ENCODE assay signal across 29 mouse cellular contexts in the genomic region with DNA sequence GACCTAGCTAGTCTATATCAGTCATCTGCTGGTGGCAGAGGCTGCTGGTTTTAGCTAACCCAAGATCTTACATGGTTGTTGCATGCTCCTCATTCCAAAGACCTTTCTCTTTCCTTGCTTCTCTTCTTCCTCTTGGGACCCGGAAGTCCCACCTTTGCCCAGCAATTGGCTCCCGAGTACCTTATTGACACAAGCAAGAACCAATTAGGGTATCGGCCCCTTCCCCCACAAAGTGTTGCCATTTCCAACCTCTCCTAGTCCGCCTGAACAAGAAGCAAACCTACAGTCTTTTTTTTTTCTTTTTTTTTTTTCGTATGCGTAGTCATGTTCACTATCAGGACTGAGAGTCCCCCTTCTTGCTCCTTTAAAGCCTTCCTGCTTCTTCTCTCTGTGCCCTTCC.
DNase-seq lines count a peak whose midpoint lies in the region; ATAC-seq and TF ChIP-seq lines count a peak whose summit lies in the region.
"Had no signal": no experiment of that assay in that cellular context is flagged by ENCODE, and none has a peak within 500 bp of the region (broad histone marks: within the 10 kb centered on the region; RNA-seq: fewer than 3 reads in every experiment).

No protein-coding gene starts in this region.

- H3K27ac ChIP-seq in hindbrain, embryonic 11.5 days (ENCODE audit: low read depth, low read length), result peak overlapping the region; percentile 27; the same call in 1 of the 2 replicates
- no peak overlapping the region for H3K27ac ChIP-seq in hindbrain, postnatal 0 days
- H3K27ac ChIP-seq: embryonic facial prominence, embryonic 12.5 days; forebrain, embryonic 15.5 days; left cerebral cortex, adult 2 months; limb, embryonic 12.5 days; lung, embryonic 15.5 days; neural tube, embryonic 13.5 days had no signal

- TF ChIP-seq CTCF in hindbrain, postnatal 0 days (IDR thresholded peaks at IDR 0.05; ENCODE audit: low read depth), result no peak

- DNase-seq in hindbrain, embryonic 11.5 days (ENCODE audit: low spot score), result no peak
- no peak for DNase-seq in hindbrain, postnatal 0 days (ENCODE audit: low spot score)
- peak; percentile 54 for DNase-seq in retina, embryonic 14.5 days (ENCODE audit: low spot score)
- no peak for DNase-seq in retina, postnatal 1 day
- DNase-seq in WW6 (ENCODE audit: low read depth, low spot score), result peak; percentile 13
- no peak for DNase-seq in urinary bladder, adult 2 months (ENCODE audit: low spot score)
- DNase-seq: adrenal gland, postnatal 25 days; cerebellum, adult 11-12 months; cerebellum, adult 9-11 months; embryo, embryonic 11 days; gastrocnemius, postnatal 25 days; heart, adult 18-20 months; heart, postnatal 4 days; kidney, adult 11 months; kidney, postnatal 25 days; lung, postnatal 36 days; right cerebral cortex, postnatal 14 days; thymus, adult 18-20 months; thymus, postnatal 36 days had no signal

- H3K27me3 ChIP-seq in hindbrain, embryonic 11.5 days (ENCODE audit: control insufficient read depth, insufficient read depth, low read length), result no peaks in the 10 kb centered on the region
- no peaks in the 10 kb centered on the region for H3K27me3 ChIP-seq in hindbrain, postnatal 0 days (ENCODE audit: insufficient read depth, low read length)
- H3K27me3 ChIP-seq: embryonic facial prominence, embryonic 12.5 days; forebrain, embryonic 15.5 days; limb, embryonic 12.5 days; lung, embryonic 15.5 days; neural tube, embryonic 13.5 days had no signal

- H3K9ac ChIP-seq in hindbrain, embryonic 11.5 days (ENCODE audit: low read depth, low read length), result no peak overlapping the region
- H3K9ac ChIP-seq in hindbrain, postnatal 0 days (replicated peaks; ENCODE audit: low read length), result no peak overlapping the region
- H3K9ac ChIP-seq: embryonic facial prominence, embryonic 12.5 days; forebrain, embryonic 15.5 days; limb, embryonic 12.5 days; lung, embryonic 15.5 days; neural tube, embryonic 13.5 days had no signal

- H3K9me3 ChIP-seq in hindbrain, embryonic 11.5 days (ENCODE audit: control insufficient read depth, low read length), result no peaks in the 10 kb centered on the region
- no peaks in the 10 kb centered on the region for H3K9me3 ChIP-seq in hindbrain, postnatal 0 days (ENCODE audit: low read length)
- H3K9me3 ChIP-seq: embryonic facial prominence, embryonic 12.5 days; forebrain, embryonic 15.5 days; limb, embryonic 12.5 days; lung, embryonic 15.5 days; neural tube, embryonic 13.5 days had no signal

- H3K4me1 ChIP-seq in hindbrain, embryonic 11.5 days (replicated peaks; ENCODE audit: control insufficient read depth, insufficient read depth, low read length), result peaks cover 6% of the 10 kb centered on the region; the same call in 1 of the 2 replicates
- H3K4me1 ChIP-seq in hindbrain, postnatal 0 days (ENCODE audit: insufficient read depth, low read length), result no peaks in the 10 kb centered on the region
- H3K4me1 ChIP-seq: forebrain, embryonic 15.5 days; limb, embryonic 12.5 days had no signal

- no peak overlapping the region for H3K4me3 ChIP-seq in hindbrain, embryonic 11.5 days (ENCODE audit: low read depth, low read length)
- H3K4me3 ChIP-seq in hindbrain, postnatal 0 days (ENCODE audit: low read length), result no peak overlapping the region
- H3K4me3 ChIP-seq: embryonic facial prominence, embryonic 12.5 days; forebrain, embryonic 15.5 days; left cerebral cortex, adult 2 months; limb, embryonic 12.5 days; lung, embryonic 15.5 days; neural tube, embryonic 13.5 days had no signal

- 90% methylated on average over 6 of the region's 6 CpGs for WGBS in hindbrain, embryonic 11.5 days
- 87% methylated on average over 6 of the region's 6 CpGs for WGBS in hindbrain, postnatal 0 days

- H3K4me2 ChIP-seq in hindbrain, embryonic 11.5 days (replicated peaks; ENCODE audit: low read depth, low read length), result no peak overlapping the region
- H3K4me2 ChIP-seq in hindbrain, postnatal 0 days (ENCODE audit: low read depth, low read length), result no peak overlapping the region
- H3K4me2 ChIP-seq: embryonic facial prominence, embryonic 12.5 days; forebrain, embryonic 15.5 days; heart, embryonic 11.5 days; limb, embryonic 12.5 days; lung, embryonic 15.5 days; midbrain, embryonic 11.5 days; neural tube, embryonic 13.5 days had no signal

- ATAC-seq in hindbrain, embryonic 11.5 days (ENCODE audit: low FRiP score), result no peak
- ATAC-seq in hindbrain, postnatal 0 days, result no peak
- no peak for ATAC-seq in monocyte, adult 5-6 weeks (replicated peaks; ENCODE audit: insufficient number of reproducible peaks, low FRiP score, low TSS enrichment, poor library complexity, severe bottlenecking)
- ATAC-seq: forebrain, embryonic 15.5 days; inflammation-experienced regulatory T-cells, adult 6 months had no signal

- H3K36me3 ChIP-seq in hindbrain, embryonic 11.5 days (ENCODE audit: control insufficient read depth, insufficient read depth, low read length), result no peaks in the 10 kb centered on the region
- no peaks in the 10 kb centered on the region for H3K36me3 ChIP-seq in hindbrain, postnatal 0 days (ENCODE audit: insufficient read depth, low read length)
- H3K36me3 ChIP-seq: embryonic facial prominence, embryonic 12.5 days; forebrain, embryonic 15.5 days; limb, embryonic 12.5 days; lung, embryonic 15.5 days; neural tube, embryonic 13.5 days had no signal

Comparison
In these comparisons a context has a peak if more than half of its experiments do, and no peak if none do; other contexts are left out.
1. DNase-seq: peak in retina, embryonic 14.5 days (single experiment) and WW6 (single experiment); none in hindbrain, embryonic 11.5 days (single experiment), hindbrain, postnatal 0 days (single experiment), retina, postnatal 1 day (single experiment) and urinary bladder, adult 2 months (single experiment).